Mouse (Mus musculus): ENCODE results near the gene Slc12a9.

The Slc12a9 gene

DNA sequence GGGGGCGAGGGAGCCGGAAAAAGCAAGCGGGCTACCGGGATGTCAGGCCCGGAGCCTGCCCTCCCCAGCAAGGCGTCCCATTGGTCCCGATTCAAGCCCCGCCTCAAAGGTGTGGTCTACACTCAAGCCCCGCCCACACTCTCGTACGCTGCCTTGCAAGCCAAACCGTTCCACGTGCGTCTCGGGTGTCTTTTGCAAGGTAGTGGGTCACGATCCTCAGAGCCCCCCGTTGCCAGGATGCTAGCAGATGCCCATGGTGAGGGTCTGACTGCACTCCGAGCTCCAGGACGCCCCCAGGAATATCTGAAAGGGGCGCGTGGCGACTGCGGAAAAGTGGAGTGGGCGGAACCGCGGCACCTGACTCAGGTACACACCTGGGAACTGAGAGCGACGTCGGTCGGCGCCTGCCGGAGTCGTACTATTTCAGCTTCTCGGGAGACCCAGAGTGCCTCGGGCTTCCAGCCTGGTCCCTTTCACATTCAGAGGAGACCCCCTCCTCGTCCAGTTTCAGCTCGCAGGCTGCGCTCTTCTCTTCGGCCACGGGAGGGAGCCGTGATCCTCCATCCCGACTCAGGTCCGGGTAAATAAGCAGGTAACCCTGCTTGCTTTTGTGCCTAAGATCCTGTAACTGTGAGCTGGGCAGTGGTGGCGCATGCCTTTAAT is at the start of gene Slc12a9:
Slc12a9 (minus strand) TSS at position 86 of the 663 bp plus-strand sequence.
- in situ Hi-C loops (cut with MboI, MseI): no loop called here

DNA sequence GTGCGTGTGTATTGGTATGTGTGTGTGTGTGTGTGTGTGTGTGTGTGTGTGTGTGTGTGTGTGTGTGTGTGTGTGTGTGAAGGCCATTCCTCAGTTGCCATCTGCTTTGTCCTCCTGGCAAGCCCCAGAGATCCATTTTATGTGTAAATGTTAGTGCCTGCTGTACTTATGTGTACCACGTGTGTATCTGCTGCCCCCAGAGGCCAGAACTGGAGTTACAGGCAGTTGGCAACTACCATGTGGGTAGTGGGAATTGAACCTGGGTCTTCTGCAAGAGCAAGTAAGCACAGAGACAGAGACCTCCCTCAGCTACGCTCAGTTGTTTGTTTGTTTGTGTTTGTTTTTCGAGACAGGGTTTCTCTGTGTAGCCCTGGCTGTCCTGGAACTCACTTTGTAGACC is 47.8 kb upstream of the Slc12a9 start:
- in situ Hi-C loops (cut with MboI, MseI): no loop called here

DNA sequence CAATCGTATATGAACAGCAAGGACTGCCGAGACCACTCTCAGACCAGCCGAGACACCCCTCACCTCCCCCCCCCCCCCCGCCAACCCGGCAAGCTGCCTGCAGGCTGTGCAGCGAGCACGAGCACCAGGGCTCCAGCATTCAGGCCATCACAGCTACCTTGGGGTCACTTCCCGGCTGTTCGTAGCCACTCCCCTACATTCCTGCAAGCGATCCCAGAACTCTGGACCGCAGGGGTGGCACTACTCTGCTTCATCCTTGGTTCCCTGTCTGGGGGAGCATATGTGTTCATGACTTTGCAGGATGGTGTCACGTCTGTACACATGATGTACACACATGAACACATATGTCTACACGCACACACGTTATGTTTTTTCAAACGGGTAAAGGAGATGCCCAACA is 44.2 kb upstream of the Slc12a9 start:
- in situ Hi-C loops (cut with MboI, MseI): no loop called here

DNA sequence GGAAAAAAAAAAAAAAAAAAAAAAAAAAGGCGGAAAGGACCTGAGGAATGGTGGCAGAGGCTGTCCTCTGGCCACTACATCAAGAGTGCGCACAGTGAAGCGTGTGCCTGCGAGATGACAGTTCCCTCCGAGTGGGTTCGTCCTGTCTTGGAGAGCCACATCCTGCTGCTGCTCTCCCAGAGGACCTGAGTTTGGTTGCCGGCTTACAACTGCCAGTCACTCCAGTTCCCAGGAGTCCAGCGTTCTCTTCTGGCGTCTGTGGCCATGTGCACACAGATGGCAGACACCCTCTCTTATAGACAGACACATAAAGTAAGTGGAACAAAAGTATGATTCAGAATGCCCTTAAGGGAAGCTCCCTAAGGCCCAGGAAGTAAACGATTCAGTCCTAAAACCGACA is 43.8 kb upstream of the Slc12a9 start:
- in situ Hi-C loops (cut with MboI, MseI): no loop called here

DNA sequence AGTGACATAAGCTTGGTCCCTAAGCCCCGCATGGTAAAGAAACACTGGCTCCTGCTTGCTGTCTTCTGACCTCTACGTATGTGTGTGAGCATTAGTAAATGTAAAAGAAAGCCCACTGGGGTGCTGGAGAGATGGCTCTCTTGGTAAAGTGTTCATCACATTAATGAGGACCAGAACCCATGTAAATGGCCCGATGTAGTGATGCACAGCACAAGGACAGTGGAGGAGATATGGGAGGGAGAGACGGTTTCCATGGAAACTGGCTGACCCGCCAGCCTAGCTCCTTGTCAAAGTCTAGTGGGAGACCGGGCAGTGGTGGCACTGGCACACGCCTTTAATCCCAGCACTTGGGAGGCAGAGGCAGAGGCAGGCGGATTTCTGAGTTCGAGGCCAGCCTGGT is 43.3 kb upstream of the Slc12a9 start:
- in situ Hi-C loops (cut with MboI, MseI): no loop called here

DNA sequence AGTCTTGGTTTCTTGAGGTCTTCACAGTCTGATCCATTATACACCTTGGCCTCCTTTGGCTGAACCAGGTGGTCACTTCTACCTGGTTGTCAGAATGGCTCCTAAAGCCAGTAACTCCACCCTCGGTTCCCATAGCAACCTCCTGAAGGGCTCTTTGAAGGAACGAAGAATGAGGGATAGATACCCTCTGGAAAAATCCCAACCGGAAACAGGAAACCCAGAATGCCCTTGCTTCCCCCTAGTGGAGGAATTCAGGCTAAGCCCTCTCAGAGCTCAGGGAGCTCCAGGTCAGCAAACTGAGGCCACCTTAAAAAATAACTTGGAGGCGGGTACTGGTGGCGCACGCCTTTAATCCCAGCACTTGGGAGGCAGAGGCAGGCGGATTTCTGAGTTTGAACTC is 42.8 kb upstream of the Slc12a9 start:
- in situ Hi-C loops (cut with MboI, MseI): no loop called here

DNA sequence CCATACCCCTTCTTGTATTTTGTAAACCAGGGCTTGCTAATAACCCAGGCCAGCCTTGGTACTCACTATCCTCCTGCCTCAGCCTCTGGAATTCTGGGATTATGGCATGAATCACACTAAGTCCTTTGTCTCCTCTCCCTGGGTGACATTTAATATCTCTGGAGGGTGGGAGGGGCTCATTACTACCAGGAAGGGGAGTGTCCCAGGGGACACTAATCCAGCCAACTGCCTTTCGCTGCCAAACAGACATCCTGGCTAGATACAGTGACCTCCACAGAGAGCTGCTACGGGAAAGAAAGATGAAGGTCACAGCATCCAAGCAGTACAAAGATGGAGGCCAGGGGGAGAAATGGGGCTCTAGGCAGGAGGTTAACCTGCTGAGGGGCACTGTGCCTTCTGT is 42.2 kb upstream of the Slc12a9 start:
- in situ Hi-C loops (cut with MboI, MseI): no loop called here

DNA sequence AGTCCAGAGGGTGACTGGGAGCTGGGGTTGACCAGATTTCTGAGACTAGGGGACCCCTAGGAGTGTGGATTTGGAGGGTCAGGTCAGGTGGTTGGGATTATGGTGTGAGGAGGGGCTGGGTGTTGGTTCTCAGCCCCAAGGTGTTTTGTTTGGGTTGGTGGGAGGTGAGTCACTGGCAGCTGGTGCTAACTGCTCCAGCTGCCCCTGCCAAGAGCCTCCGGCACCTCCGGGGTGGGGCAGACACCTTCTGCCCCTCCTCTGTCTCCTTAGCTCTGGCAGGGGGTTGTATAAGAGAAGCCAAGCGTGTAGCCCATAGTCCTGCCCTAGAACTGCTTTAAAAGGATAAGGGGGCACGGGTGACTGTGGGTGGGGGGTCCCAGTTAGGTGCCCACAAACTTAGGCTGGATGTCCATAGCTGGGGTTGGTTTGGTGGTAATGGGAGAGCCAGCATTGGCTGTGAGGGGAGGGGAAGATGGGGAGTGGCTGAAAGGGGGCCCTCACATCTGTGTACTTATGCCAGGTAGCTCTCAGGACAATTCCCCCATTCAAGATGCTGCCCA is 41.2 kb upstream of the Slc12a9 start:
- in situ Hi-C loops (cut with MboI, MseI): no loop called here

DNA sequence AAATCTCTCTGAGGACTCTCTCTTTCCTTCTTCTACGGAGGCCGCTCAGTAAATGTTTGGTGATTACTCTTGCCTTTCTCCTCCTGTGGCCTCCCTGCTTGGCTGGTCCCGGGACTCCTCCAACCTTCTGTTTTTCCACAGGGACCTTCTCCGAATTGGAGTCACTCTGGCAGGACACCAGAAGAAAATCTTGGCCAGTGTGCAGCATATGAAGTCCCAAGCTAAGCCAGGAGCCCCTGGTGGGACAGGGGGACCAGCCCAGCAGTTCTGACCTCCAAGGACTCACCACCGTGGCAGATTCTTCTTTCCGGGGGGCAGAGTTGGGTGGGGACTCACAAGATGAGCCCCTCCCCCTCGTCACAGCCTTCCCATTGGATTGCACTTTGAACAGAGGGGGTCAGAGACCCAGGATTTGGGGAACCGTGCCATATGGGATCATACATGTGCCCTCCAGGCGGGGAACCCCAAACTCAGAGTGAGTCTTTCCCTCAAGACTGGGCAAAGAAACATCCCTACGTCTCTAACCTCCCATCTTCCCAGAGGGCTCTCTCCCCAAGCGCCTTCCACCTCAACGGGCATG is 40.1 kb upstream of the Slc12a9 start:
- in situ Hi-C loops (cut with MboI, MseI): no loop called here

DNA sequence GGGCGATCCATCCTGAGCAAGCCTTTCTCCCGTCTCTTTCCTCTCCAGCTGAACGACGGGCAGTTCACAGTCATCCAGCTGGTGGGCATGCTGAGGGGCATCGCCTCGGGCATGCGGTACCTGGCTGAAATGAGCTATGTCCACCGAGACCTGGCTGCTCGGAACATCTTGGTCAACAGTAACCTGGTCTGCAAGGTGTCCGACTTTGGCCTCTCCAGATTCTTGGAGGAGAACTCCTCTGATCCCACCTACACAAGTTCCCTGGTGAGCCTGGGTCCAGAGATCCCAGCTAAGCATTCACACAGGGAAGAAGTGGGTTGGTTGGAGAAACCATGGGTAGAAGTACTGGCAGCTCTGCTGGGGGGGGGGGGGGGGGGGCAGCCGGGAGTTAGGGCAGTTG is 36.3 kb upstream of the Slc12a9 start:
- in situ Hi-C loops (cut with MboI, MseI): no loop called here

DNA sequence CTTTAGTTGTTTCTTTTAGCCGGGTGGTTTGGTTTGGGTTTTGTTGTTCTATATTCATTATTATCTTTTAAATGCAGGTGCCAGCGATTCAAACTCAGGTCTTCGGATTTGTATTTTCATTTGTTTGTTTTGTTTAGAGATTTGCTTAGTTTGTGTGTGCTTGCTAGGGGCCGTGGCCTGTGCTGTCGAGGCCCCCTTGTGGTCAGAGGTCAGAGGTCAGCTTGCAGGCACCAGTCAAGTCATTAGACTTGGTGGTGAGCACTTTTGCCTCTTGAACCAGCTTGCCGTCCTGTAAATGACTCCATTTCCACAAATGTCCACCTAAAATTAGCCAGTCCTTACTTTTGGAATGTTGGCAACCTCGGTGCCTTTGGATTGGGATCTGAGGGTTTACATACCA is 25.0 kb upstream of the Slc12a9 start:
- in situ Hi-C loops (cut with MboI, MseI): no loop called here

DNA sequence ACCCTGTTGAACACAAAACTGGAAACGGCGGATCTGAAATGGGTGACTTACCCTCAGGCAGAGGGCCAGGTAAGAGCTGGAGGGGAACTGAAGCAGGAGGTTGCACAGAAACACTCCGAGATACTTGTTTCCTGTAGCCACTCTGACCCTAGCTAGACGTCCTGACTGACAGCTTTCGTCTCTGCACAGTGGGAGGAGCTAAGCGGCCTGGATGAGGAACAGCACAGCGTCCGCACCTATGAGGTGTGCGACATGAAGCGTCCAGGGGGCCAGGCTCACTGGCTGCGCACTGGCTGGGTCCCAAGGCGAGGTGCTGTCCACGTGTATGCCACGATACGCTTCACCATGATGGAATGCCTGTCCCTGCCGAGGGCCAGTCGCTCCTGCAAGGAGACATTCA is 20.7 kb upstream of the Slc12a9 start:
- in situ Hi-C loops (cut with MboI, MseI): loop anchor here (5.0 kb wide), 1 partner anchor 33 kb away; no protein-coding TSS in a partner anchor

DNA sequence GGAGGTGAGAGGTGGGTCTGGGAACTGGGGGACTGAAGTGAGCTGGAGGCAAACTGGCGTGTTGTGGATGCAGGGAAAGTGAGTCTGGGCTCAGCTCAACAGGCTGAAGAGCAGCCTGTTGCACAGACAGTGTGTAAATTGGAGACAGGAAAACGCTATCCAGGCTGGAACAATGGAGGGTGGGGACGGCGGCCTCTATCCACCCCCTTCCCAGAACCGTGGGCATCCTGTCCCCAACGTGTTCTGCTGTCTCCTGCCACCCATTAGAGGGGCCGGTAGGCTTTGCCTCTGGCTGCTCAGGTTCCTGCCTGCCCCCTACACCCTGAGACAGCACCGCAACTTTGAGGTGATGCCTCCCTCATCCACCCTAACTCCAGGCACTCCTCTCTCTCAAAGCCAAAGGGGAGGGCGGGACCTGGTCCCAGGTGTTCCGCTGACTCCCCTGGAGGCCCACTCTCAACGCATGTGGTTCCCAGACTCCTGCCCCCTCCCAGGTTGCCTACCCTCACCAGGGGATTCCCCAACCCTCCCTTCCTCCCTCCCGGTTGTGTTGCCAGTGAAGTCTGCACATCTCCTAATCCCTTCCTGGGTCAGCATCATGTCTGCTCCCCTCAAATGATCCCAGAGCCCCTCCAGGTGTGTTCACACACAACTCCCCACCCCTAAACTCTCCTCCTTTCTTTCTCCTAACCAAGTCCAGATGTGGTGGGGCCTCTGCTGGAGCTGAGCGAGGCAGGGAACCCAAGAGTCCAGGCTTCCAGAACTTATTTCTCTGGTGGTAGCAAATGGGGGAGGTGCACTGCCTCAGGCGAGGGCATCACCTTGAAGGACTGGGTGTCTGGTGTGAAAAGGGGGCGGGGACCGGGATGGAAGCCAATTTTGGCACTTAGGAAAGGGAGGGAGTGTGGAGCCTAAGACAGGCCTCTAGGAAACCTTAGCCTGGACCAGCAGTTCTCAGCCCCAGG is 18.9 kb upstream of the Slc12a9 start:
- in situ Hi-C loops (cut with MboI, MseI): loop anchor here (5.0 kb wide), 1 partner anchor 35 kb away; no protein-coding TSS in a partner anchor

DNA sequence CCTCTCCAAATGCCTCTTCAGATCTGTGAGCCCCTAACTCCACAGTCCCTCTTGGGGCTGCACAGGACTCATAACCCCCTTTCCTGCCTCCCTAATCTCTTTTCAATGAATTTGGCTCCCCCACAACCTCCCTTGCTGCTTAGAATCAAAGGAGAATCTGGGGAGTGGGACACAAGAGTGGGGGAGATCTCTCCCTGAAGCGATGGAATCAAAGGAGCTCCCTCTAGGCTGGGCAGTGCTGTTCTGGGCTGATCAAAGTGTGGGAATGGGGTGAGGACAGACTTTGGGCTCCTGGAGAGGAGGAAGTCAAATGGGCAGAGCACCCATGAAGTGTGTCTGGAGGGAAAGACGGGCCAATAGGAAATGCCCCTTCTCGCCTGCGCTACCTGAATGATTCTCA is 18.0 kb upstream of the Slc12a9 start:
- in situ Hi-C loops (cut with MboI, MseI): loop anchor here (5.0 kb wide), 1 partner anchor 36 kb away; no protein-coding TSS in a partner anchor

DNA sequence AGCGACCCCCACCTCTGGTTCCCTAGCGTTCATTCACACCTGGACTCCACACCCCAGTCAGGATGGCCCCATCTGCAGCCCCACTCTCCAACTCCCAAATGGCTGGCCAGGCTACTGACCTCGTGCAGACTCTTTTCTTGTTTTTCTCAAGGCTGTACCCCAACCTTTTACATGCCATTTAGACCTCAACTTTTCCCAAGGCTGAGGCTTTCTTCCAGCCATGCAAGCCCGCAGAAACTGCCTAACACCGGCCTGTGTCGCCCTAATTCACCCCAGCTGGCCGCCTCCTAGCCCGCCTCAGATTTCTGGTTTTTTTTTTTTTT is 17.6 kb upstream of the Slc12a9 start:
- in situ Hi-C loops (cut with MboI, MseI): loop anchor here (5.0 kb wide), 1 partner anchor 36 kb away; no protein-coding TSS in a partner anchor

DNA sequence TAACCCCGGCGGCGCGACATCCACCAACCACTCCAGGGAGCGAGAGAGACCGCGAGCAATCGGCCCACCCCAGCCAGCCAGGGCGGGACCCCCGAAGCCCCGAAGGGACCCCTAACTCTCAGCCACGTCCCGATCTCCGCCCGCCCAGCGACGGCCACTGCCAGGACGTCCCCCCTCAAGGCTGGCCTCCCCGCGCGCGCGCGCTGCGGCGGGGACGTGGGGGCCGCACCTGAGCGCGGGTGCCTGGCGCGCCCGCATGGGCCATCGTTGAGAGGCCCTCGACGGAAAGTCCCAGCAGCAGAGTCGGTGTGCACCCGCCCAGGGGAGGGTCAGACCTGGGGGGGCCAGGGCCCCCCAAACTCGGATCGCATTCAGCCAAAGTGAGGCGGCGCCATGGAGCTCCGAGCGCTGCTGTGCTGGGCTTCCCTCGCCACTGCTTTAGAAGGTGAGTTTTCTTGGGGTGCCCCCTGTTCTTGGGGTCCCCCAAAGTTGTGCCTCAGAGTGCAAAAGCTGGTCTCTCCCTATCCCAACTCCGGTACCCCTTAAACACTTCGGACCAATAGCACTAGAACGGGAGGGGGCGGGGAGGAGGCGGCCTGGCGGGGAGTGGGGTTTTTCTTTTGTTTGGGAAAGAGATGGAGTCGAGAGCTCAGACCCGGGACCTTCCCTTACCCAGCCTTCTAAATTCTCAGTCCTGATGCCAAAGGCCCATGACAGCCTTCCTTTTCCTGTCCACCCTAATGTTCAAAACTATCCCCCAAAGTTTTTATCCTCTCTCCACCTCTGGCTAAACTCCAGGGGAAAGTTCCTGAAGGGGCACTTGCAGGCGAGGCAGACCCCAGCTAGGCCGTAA is 17.0 kb upstream of the Slc12a9 start:
- in situ Hi-C loops (cut with MboI, MseI): loop anchor here (5.0 kb wide), 1 partner anchor 37 kb away; no protein-coding TSS in a partner anchor

DNA sequence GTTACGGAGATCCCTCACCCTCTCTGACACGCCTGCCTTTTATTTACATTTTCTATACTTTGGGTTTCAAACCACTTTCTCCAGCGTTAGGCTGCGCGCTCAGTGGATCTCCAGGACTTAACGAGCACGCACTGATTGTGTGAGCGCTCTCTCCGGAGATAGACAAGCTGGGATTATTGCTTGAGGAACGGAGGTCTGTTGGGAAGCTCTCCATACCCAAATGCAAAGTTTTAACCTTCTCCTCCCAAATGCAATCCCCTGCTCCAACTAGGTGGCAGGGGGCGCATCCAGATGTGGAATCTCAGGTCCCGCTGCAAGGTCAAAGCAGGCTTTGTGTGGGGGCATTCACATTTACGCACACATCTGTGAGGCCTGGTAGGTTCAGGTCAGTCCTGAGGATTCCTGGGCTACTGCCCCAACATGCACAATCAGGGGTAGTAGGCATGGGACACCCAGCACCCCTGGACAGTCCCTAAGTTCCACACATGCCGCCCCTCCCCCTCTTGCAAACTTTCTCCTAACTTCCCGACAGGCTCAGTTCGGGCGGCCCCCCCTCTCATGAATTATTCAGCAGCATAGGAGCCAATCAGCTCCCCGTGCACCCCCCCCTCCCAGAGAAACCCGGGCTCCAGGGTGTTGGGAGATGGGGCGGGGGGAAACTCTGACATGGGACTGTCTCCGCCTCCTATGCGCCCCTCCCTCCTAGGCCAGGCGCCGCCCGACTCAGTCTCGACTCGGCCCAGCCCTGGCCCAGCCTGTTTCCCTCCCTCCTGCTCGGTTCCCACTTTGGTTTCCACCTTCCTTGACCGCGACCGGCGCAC is 16.2 kb upstream of the Slc12a9 start, which contains the start of gene Ephb4:
Ephb4 (plus strand) TSS at position 726 of the 821 bp plus-strand sequence.
- in situ Hi-C loops (cut with MboI, MseI): loop anchor here (5.0 to 10.0 kb wide), 2 partner anchors 38 to 415 kb away; no protein-coding TSS in a partner anchor

DNA sequence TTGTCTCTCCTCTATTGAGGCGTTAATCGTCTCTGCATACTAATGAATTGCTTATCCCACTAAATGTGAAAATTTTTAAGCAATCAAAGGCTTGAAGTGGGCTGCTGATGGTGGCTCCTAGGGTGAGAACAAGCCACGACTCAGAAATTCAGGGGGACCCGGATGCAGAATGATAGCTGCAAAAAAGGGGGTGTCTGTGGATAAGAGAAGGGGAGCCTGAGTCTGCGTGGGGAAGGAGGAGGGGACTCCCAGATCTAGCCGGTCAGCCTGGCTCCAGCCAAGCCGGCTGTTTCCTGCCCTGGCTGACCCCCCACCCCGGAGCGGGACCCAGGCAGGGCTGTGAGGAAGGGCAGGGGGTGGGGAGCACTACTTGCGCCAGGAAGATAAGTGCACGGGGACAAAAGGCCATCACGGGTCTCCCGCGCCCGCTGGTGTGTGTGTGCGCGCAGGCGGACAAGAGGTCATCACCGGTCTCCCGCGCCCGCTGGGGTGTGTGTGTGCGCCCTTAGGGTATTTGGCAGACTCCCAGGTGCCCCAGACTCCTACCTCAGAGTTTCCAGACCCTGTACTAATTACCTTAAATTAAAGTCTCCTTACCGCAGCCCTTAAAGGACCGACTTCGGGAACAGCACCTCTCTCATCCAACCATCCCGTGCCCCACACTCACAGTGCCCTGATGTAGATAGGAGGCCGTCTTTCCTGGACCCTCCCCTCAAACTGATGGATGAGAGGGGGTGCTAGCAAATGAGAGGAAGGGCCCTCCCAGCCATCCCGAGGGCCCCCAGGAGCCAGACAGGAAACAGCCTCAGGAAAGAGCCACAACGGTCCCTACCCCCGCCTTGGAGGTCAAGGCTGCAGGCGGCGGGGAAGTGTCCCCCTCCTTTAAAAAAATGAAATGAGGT is 15.3 kb upstream of the Slc12a9 start:
- in situ Hi-C loops (cut with MboI, MseI): loop anchor here (10.0 kb wide), 1 partner anchor 416 kb away; no protein-coding TSS in a partner anchor

DNA sequence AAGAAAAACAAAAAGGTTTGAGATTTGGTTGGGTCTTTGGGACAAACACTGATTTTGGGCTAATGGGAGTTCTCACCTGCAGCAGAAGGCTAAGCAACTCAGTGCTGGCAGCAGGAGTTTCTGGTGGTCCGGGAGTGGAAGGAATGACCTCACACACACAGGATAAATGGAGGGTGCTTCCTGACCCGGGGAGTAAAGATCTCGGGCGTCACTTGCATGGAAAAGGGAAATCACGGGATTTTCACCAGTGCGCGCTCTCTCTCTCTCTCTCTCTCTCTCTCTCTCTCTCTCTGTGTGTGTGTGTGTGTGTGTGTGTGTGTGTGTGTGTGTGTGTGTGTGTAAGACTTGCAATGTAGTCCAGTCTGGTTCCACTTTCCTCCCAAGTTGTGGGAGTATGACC is 14.5 kb upstream of the Slc12a9 start:
- in situ Hi-C loops (cut with MboI, MseI): loop anchor here (10.0 kb wide), 1 partner anchor 417 kb away; no protein-coding TSS in a partner anchor

Data from T-helper 2 cell (primary cell).